Mouse (Mus musculus): ENCODE results near the gene Slc7a1. TPM values are rescaled to one million over a fixed set of nuclear protein-coding genes. Genes with fewer than 3 reads are reported as not detected.

The Slc7a1 gene
- total RNA-seq, 2 experiments from 2014 or later = 10.7 to 15.0 TPM

- no peak for DNase-seq (ENCODE audit: low spot score)
- intact Hi-C loops (cut with DNase I) = no loop called here
Measured at GRCm38 (mm10) chr5:148397418-148397817, 2.3 kb downstream of the Slc7a1 start.

GRCm38 (mm10) chr5:148393316-148393715 is 6.4 kb downstream of the Slc7a1 start:
- intact Hi-C loops (cut with DNase I) = no loop called here
- no peak for DNase-seq (ENCODE audit: low spot score)

GRCm38 (mm10) chr5:148392831-148393230 is 6.9 kb downstream of the Slc7a1 start:
- no peak for DNase-seq (ENCODE audit: low spot score)
- intact Hi-C loops (cut with DNase I) = no loop called here

- intact Hi-C loops (cut with DNase I) = loop anchor here (5.0 kb wide), 1 partner anchor 33 kb away; no protein-coding TSS in a partner anchor
Measured at GRCm38 (mm10) chr5:148389007-148389970, 10.4 kb downstream of the Slc7a1 start.

GRCm38 (mm10) chr5:148388251-148389006 is 11.3 kb downstream of the Slc7a1 start:
- intact Hi-C loops (cut with DNase I) = loop anchor here (5.0 kb wide), 1 partner anchor 34 kb away; no protein-coding TSS in a partner anchor
- DNase-seq (ENCODE audit: low spot score) = no peak

More at GRCm38 (mm10) chr5:148389007-148389970, 10.4 kb downstream of the Slc7a1 start:
- DNase-seq (ENCODE audit: low spot score) = no peak

GRCm38 (mm10) chr5:148387820-148388219 is 11.9 kb downstream of the Slc7a1 start:
- no peak for DNase-seq (ENCODE audit: low spot score)
- intact Hi-C loops (cut with DNase I) = loop anchor here (5.0 kb wide), 1 partner anchor 34 kb away; no protein-coding TSS in a partner anchor

GRCm38 (mm10) chr5:148386471-148386870 is 13.2 kb downstream of the Slc7a1 start:
- no peak for DNase-seq (ENCODE audit: low spot score)
- intact Hi-C loops (cut with DNase I) = loop anchor here (5.0 kb wide), 1 partner anchor 36 kb away; no protein-coding TSS in a partner anchor

- intact Hi-C loops (cut with DNase I) = loop anchor here (5.0 kb wide), 1 partner anchor 38 kb away; no protein-coding TSS in a partner anchor
Measured at GRCm38 (mm10) chr5:148384501-148385055, 15.1 kb downstream of the Slc7a1 start.

GRCm38 (mm10) chr5:148383841-148384500 is 15.7 kb downstream of the Slc7a1 start:
- intact Hi-C loops (cut with DNase I) = no loop called here
- no peak for DNase-seq (ENCODE audit: low spot score)

More at GRCm38 (mm10) chr5:148384501-148385055, 15.1 kb downstream of the Slc7a1 start:
- DNase-seq (ENCODE audit: low spot score) = no peak

- no peak for DNase-seq (ENCODE audit: low spot score)
- intact Hi-C loops (cut with DNase I) = no loop called here
Measured at GRCm38 (mm10) chr5:148381083-148381482, 18.6 kb downstream of the Slc7a1 start.

GRCm38 (mm10) chr5:148380246-148380504 is 19.5 kb downstream of the Slc7a1 start:
- intact Hi-C loops (cut with DNase I) = no loop called here
- DNase-seq (ENCODE audit: low spot score) = no peak

- intact Hi-C loops (cut with DNase I) = no loop called here
- DNase-seq (ENCODE audit: low spot score) = no peak
Measured at GRCm38 (mm10) chr5:148379455-148380245, 20.1 kb downstream of the Slc7a1 start.

GRCm38 (mm10) chr5:148378707-148379106 is 21.0 kb downstream of the Slc7a1 start:
- intact Hi-C loops (cut with DNase I) = no loop called here
- DNase-seq (ENCODE audit: low spot score) = no peak

- no peak for DNase-seq (ENCODE audit: low spot score)
- intact Hi-C loops (cut with DNase I) = no loop called here
Measured at GRCm38 (mm10) chr5:148378232-148378508, 21.5 kb downstream of the Slc7a1 start.

GRCm38 (mm10) chr5:148377439-148378231 is 22.1 kb downstream of the Slc7a1 start:
- DNase-seq (ENCODE audit: low spot score) = no peak
- intact Hi-C loops (cut with DNase I) = no loop called here

- no peak for DNase-seq (ENCODE audit: low spot score)
- intact Hi-C loops (cut with DNase I) = no loop called here
Measured at GRCm38 (mm10) chr5:148376358-148376757, 23.3 kb downstream of the Slc7a1 start.

- intact Hi-C loops (cut with DNase I) = no loop called here
- no peak for DNase-seq (ENCODE audit: low spot score)
Measured at GRCm38 (mm10) chr5:148375480-148375879, 24.2 kb downstream of the Slc7a1 start.

- DNase-seq (ENCODE audit: low spot score) = no peak
- intact Hi-C loops (cut with DNase I) = loop anchor here (5.0 kb wide), 1 partner anchor 44 kb away; no protein-coding TSS in a partner anchor
Measured at GRCm38 (mm10) chr5:148373092-148373685, 26.5 kb downstream of the Slc7a1 start.

Measured in heart, postnatal 25 days (tissue).